8 mouse cellular contexts compared by ENCODE assay signal in the genomic region with DNA sequence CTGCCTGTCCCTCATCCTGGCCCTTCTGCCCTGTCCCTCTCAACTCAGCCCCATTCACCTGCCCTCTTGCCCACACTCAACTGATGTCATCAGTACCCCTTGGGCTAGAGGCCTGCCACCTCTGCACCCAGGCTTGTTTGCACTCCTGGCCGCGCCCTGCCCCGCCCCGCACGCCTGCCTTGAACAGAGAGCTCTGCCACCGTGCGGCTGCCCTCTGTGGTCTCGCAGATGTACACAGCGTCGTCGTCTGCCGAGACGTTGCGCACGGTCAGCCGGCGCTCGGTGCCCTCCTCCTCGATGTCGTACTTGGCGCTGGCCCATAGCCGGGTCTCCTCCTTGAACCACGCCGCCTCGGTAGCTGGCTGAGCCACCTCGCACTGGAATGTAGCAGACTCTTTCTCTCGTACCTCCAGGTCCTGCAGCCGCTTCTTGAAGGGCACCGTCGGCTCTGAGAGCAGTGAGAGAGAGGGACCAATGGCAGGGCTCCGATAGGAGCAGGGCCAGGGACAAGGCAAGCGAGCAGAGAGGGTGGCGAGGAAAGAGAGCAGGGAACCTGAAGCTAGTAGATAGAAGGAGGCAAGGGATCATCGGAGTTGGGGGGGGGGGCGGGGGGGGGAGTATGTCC. TPM values are rescaled to one million over a fixed set of nuclear protein-coding genes. Genes with fewer than 3 reads are reported as not detected.
DNase-seq lines count a peak whose midpoint lies in the region; ATAC-seq lines count a peak whose summit lies in the region.

No protein-coding gene starts in this region.

- no peak for ATAC-seq in forebrain, embryonic 14.5 days
- no peak for ATAC-seq in hindbrain, embryonic 14.5 days (ENCODE audit: low FRiP score)

- peak overlapping the region; percentile 15; the same call in 1 of the 2 replicates for H3K4me3 ChIP-seq in forebrain, embryonic 10.5 days
- no peak overlapping the region for H3K4me3 ChIP-seq in forebrain, embryonic 14.5 days (ENCODE audit: low read depth, low read length)
- H3K4me3 ChIP-seq in hindbrain, embryonic 14.5 days (replicated peaks; ENCODE audit: low read length): peak overlapping the region; percentile 30; the same call in 1 of the 2 replicates

- no peak for DNase-seq in forebrain, embryonic 10.5 days (ENCODE audit: extremely low spot score, low spot score)
- DNase-seq in forebrain, embryonic 14.5 days (ENCODE audit: low spot score): no peak
- DNase-seq in embryo, embryonic 10.5 days (ENCODE audit: low spot score): peak; percentile 17
- DNase-seq in hindbrain, embryonic 14.5 days (ENCODE audit: low spot score): no peak
- DNase-seq in mesoderm, embryonic 11.5 days (ENCODE audit: low read depth, low spot score): peak; percentile 12
- DNase-seq in right cerebral cortex, postnatal 25 days: no peak
- DNase-seq in right cerebral cortex, adult 2 months (ENCODE audit: low spot score in 2 of 2): no peak
- no peak for DNase-seq in spleen, adult 12 weeks (ENCODE audit: low spot score)

- H3K9me3 ChIP-seq in forebrain, embryonic 10.5 days: no peaks in the 10 kb centered on the region
- no peaks in the 10 kb centered on the region for H3K9me3 ChIP-seq in forebrain, embryonic 14.5 days (replicated peaks; ENCODE audit: control insufficient read depth, low read length)
- H3K9me3 ChIP-seq in hindbrain, embryonic 14.5 days (ENCODE audit: control insufficient read depth, low read length): no peaks in the 10 kb centered on the region

- no peaks in the 10 kb centered on the region for H3K36me3 ChIP-seq in forebrain, embryonic 10.5 days (replicated peaks)
- H3K36me3 ChIP-seq in forebrain, embryonic 14.5 days (ENCODE audit: control insufficient read depth, insufficient read depth, low read length): no peaks in the 10 kb centered on the region
- H3K36me3 ChIP-seq in hindbrain, embryonic 14.5 days (replicated peaks; ENCODE audit: control insufficient read depth, insufficient read depth): no peaks in the 10 kb centered on the region

- H3K4me2 ChIP-seq in forebrain, embryonic 14.5 days (ENCODE audit: low read length): no peak overlapping the region; the same call in 1 of the 2 replicates
- H3K4me2 ChIP-seq in hindbrain, embryonic 14.5 days (replicated peaks): peak overlapping the region; percentile 11; the same call in 1 of the 2 replicates

- WGBS in forebrain, embryonic 10.5 days: 8% methylated on average over 30 of the region's 35 CpGs
- WGBS in forebrain, embryonic 14.5 days: 6% methylated on average over 35 of the region's 35 CpGs
- 6% methylated on average over 34 of the region's 35 CpGs for WGBS in hindbrain, embryonic 14.5 days

- no peak overlapping the region for H3K9ac ChIP-seq in forebrain, embryonic 14.5 days (ENCODE audit: low read length)
- H3K9ac ChIP-seq in hindbrain, embryonic 14.5 days: no peak overlapping the region

- peaks cover 20% of the 10 kb centered on the region for H3K4me1 ChIP-seq in forebrain, embryonic 10.5 days
- H3K4me1 ChIP-seq in forebrain, embryonic 14.5 days (ENCODE audit: control insufficient read depth, insufficient read depth, low read length): no peaks in the 10 kb centered on the region
- H3K4me1 ChIP-seq in hindbrain, embryonic 14.5 days (replicated peaks; ENCODE audit: control insufficient read depth, insufficient read depth, low read length): no peaks in the 10 kb centered on the region

- H3K27ac ChIP-seq in forebrain, embryonic 10.5 days: no peak overlapping the region
- no peak overlapping the region for H3K27ac ChIP-seq in forebrain, embryonic 14.5 days (ENCODE audit: low read depth, low read length)
- H3K27ac ChIP-seq in hindbrain, embryonic 14.5 days: no peak overlapping the region

- peaks cover 83% of the 10 kb centered on the region for H3K27me3 ChIP-seq in forebrain, embryonic 10.5 days (ENCODE audit: poor library complexity, severe bottlenecking)
- H3K27me3 ChIP-seq in forebrain, embryonic 14.5 days (replicated peaks; ENCODE audit: control insufficient read depth, insufficient read depth, low read length): peaks cover 48% of the 10 kb centered on the region
- H3K27me3 ChIP-seq in hindbrain, embryonic 14.5 days (ENCODE audit: control insufficient read depth, insufficient read depth, low read length): peaks cover 54% of the 10 kb centered on the region

RNA-seq across cellular contexts. Expression of gene Obscn, which starts 1.7 kb away (rescaled TPM):
- polyA plus RNA-seq in forebrain, embryonic 10.5 days (2016; fragmentation: Nextera tagmentation; extraction: Ambion mirVana): 0.01 TPM in 1 of 2 replicates, not detected in the other
- polyA plus RNA-seq in forebrain, embryonic 14.5 days (2014; fragmentation: Nextera tagmentation; extraction: Ambion mirVana): 0.05 and 0.20 TPM in 2 replicates
- polyA plus RNA-seq in hindbrain, embryonic 14.5 days (2014; fragmentation: Nextera tagmentation; extraction: Ambion mirVana): 0.63 and 0.71 TPM in 2 replicates

RNA-seq across cellular contexts. Expression of gene Iba57, which starts 29.1 kb away (rescaled TPM):
- polyA plus RNA-seq in forebrain, embryonic 10.5 days (2016; fragmentation: Nextera tagmentation; extraction: Ambion mirVana): 5.2 and 6.1 TPM in 2 replicates
- 3.3 and 3.7 TPM in 2 replicates for polyA plus RNA-seq in forebrain, embryonic 14.5 days (2014; fragmentation: Nextera tagmentation; extraction: Ambion mirVana)
- 3.4 and 3.7 TPM in 2 replicates for polyA plus RNA-seq in hindbrain, embryonic 14.5 days (2014; fragmentation: Nextera tagmentation; extraction: Ambion mirVana)

RNA-seq across cellular contexts. Expression of gene Gjc2, which starts 48.5 kb away (rescaled TPM):
- polyA plus RNA-seq in forebrain, embryonic 10.5 days (2016; fragmentation: Nextera tagmentation; extraction: Ambion mirVana): not detected in 2 replicates
- 0.10 TPM in 1 of 2 replicates, not detected in the other for polyA plus RNA-seq in forebrain, embryonic 14.5 days (2014; fragmentation: Nextera tagmentation; extraction: Ambion mirVana)
- polyA plus RNA-seq in hindbrain, embryonic 14.5 days (2014; fragmentation: Nextera tagmentation; extraction: Ambion mirVana): 0.12 and 0.35 TPM in 2 replicates

RNA-seq across cellular contexts. Expression of gene Guk1, which starts 57.5 kb away (rescaled TPM):
- 129 and 135 TPM in 2 replicates for polyA plus RNA-seq in forebrain, embryonic 10.5 days (2016; fragmentation: Nextera tagmentation; extraction: Ambion mirVana)
- polyA plus RNA-seq in forebrain, embryonic 14.5 days (2014; fragmentation: Nextera tagmentation; extraction: Ambion mirVana): 198 and 199 TPM in 2 replicates
- polyA plus RNA-seq in hindbrain, embryonic 14.5 days (2014; fragmentation: Nextera tagmentation; extraction: Ambion mirVana): 248 and 249 TPM in 2 replicates

Comparison
In these comparisons a context has a peak if more than half of its experiments do, and no peak if none do; other contexts are left out.
1. DNase-seq: peak in embryo, embryonic 10.5 days (single experiment) and mesoderm, embryonic 11.5 days (single experiment); none in forebrain, embryonic 10.5 days (single experiment), forebrain, embryonic 14.5 days (single experiment), hindbrain, embryonic 14.5 days (single experiment), right cerebral cortex, postnatal 25 days (single experiment), right cerebral cortex, adult 2 months (0 of 2) and spleen, adult 12 weeks (single experiment).